Mouse (Mus musculus): Measurements from ENCODE around the gene Hoxd3. TPM values are rescaled to one million over a fixed set of nuclear protein-coding genes. Genes with fewer than 3 reads are reported as not detected.

Hoxd3 gene
- total RNA-seq (2014; rRNA removed) (not detected in 2 replicates), polyA plus RNA-seq (2012; rRNA removed) (not detected in 2 replicates)

DNA sequence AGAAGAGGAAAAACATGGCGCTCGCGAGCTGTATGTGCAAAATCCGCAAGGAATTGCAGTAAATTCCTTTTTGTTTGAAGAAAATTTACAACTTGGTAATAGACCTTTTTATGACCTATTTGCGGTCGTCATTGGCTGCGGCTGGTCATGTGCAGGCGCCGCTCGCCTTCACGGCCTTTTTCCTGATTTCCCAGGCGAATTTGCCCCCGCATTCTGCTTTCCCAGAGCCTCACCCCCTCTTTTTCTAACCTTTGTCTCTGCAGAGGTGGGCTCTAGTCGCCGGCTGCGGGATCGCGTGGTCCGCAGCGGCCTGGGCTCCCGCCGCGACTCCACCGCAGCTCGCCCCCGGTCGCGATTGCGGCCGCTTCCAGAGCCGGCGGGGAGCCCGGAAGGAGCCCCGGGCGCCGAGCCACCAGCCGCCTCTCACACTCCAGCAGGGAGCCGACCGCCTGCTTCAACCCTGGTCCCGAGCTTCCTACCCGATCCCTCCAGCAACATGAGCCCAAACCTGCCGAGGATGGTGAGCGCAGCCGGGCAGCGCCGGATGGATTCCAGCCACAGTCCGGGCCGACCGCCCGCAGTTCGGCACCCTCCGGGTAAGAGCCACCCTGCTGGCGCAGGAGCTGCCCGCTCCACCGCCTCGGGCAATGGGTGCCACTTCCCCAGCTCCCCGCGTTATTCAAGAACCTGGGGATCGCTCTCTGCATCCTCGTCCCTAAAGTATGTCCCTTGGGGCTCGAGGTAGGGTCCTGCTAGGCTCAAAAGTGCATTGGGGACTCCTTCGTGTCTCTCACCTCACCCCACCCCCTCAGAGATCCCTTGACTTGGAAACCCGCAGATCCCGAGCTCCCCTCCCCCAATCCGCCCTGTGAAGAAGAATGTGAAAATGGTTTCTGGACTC is at the start of gene Hoxd3, which contains the start of gene Hoxd4:
Gene Hoxd3, plus strand, starts transcription at position 207 of the 901 bp plus-strand sequence.
Gene Hoxd4, plus strand, starts transcription at position 209 of the 901 bp plus-strand sequence.
- no peaks in the 10 kb centered on the region for H3K36me3 ChIP-seq (ENCODE audit: control insufficient read depth, insufficient read depth, low read length)
- 3% methylated on average over 65 of the region's 65 CpGs for WGBS
- no peak within 1 kb of the TSS for H3K27ac ChIP-seq (replicated peaks; ENCODE audit: insufficient read depth, low read depth, low read length)
- H3K27me3 ChIP-seq (ENCODE audit: control insufficient read depth, insufficient read depth, low read length): peaks cover 36% of the 10 kb centered on the region; the same call in 1 of the 2 replicates
- TF ChIP-seq POLR2A (IDR thresholded peaks at IDR 0.05; ENCODE audit: extremely low read depth, insufficient read depth, low read length) (no peak), CTCF (IDR thresholded peaks at IDR 0.05; ENCODE audit: low read depth, low read length) (no peak)
- H3K4me3 ChIP-seq (ENCODE audit: insufficient read depth, low read depth, low read length): peak within 1 kb of the TSS; percentile 2; the same call in 1 of the 2 replicates
- H3K4me1 ChIP-seq (ENCODE audit: control insufficient read depth, insufficient read depth, low read length): no peaks in the 10 kb centered on the region
- H3K9ac ChIP-seq (ENCODE audit: low read depth, low read length): no peak within 1 kb of the TSS
- no peak for DNase-seq (ENCODE audit: extremely low read depth, low read depth, low spot score)
- no peaks in the 10 kb centered on the region for H3K79me2 ChIP-seq (ENCODE audit: control insufficient read depth, insufficient read depth, low read length)

DNA sequence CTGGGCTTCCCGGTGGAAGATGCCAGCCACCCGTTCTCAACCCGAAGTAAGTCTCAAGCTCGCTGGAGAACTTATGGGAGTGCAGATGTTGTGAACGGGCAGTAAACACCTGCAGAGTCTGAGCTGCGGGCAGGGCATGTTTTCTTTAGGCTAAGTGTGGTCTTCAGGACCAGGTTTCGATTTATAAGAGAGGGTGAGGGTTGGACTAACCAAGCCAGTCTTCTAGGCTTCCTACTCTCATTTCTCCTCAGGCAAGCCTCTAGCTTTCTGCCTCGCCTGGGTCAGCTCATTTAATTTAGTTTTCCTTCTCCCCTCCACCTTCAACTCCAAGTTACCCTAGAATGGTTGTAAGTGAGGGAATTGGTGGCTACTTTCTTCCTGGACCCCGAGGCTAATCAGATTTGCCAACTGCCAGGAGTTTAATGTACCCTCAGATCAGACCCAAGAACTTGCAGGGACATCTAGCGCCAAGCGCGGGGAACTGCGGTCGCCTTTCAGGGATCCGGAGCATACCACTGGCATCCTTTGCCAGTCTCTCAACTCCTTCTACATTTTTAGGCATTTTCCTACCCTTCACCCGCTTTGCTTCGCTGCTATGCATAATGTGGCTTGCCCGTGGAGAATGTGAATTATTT is 48.3 kb upstream of the Hoxd3 start:
- Histone ChIP-seq H3K79me2 (ENCODE audit: control insufficient read depth, insufficient read depth, low read length) (no peaks in the 10 kb centered on the region), H3K9ac (ENCODE audit: low read depth, low read length) (no peak overlapping the region), H3K4me3 (ENCODE audit: insufficient read depth, low read depth, low read length) (no peak overlapping the region), H3K27ac (replicated peaks; ENCODE audit: insufficient read depth, low read depth, low read length) (no peak overlapping the region), H3K27me3 (ENCODE audit: control insufficient read depth, insufficient read depth, low read length) (peaks cover 38% of the 10 kb centered on the region), H3K4me1 (ENCODE audit: control insufficient read depth, insufficient read depth, low read length) (no peaks in the 10 kb centered on the region), H3K36me3 (ENCODE audit: control insufficient read depth, insufficient read depth, low read length) (no peaks in the 10 kb centered on the region)
- whole genome bisulfite sequencing: 6% methylated on average over 18 of the region's 18 CpGs
- TF ChIP-seq CTCF (IDR thresholded peaks at IDR 0.05; ENCODE audit: low read depth, low read length) (peak; percentile 69), POLR2A (IDR thresholded peaks at IDR 0.05; ENCODE audit: extremely low read depth, insufficient read depth, low read length) (no peak)
- no peak for DNase-seq (ENCODE audit: extremely low read depth, low read depth, low spot score)

DNA sequence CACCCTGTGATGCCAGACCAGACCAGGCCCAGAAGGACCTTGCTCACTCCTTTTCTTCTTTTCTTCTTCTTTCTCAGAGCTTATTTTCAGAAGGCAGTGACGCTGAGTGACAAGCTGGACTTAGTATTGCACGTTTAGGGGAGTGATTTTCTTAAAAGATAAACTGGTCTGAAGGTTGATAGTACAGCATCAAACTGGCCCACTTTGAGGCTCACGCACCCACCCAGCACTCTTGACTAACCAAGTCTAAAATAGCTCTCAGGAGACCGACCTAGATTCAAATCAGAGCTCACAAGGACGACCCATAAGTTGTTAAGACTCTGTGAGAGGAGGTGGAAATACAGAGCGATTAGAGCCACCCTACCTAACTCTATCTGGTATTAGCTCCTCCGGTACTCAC is 45.3 kb upstream of the Hoxd3 start:
- 6% methylated on average over 7 of the region's 7 CpGs for WGBS
- Histone ChIP-seq H3K79me2 (ENCODE audit: control insufficient read depth, insufficient read depth, low read length) (no peaks in the 10 kb centered on the region), H3K36me3 (ENCODE audit: control insufficient read depth, insufficient read depth, low read length) (no peaks in the 10 kb centered on the region), H3K4me1 (ENCODE audit: control insufficient read depth, insufficient read depth, low read length) (no peaks in the 10 kb centered on the region), H3K27me3 (ENCODE audit: control insufficient read depth, insufficient read depth, low read length) (peaks cover 37% of the 10 kb centered on the region), H3K9ac (ENCODE audit: low read depth, low read length) (no peak overlapping the region), H3K27ac (replicated peaks; ENCODE audit: insufficient read depth, low read depth, low read length) (no peak overlapping the region), H3K4me3 (ENCODE audit: insufficient read depth, low read depth, low read length) (no peak overlapping the region)
- no peak for DNase-seq (ENCODE audit: extremely low read depth, low read depth, low spot score)
- no peak for TF ChIP-seq POLR2A (IDR thresholded peaks at IDR 0.05; ENCODE audit: extremely low read depth, insufficient read depth, low read length)
- no peak for TF ChIP-seq CTCF (IDR thresholded peaks at IDR 0.05; ENCODE audit: low read depth, low read length)

DNA sequence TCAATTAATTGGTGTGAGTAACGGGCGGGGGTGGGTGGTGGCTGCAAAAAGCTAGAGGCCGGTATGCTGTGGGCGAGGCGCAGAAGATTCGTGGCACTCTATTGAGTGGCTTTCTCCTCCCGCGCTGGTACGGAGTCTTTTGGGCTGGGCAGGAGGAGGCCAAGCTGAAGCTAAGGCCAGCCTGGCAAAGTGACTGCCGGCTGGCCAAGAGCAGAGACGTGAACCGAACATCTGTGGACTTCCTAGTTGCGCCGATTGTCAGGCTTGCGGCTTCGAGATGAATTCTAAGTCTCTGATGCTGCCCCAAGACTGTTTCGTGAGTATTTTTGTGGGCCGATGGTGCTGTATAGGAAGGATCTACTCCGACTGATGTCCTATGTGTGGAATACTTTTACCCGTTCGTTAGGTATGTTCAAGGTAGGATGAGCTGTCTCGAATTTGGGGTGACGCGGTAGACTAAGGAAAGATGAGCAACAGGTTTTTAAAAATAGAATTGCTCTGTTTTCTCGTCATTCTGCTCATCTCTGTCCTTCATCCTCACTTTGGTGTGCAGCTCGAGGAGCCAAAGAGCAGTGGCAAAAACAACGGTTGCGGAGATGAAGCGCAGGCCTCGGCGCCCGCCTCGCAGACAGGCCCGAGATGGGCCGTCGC is 44.4 kb upstream of the Hoxd3 start:
- Histone ChIP-seq H3K9ac (ENCODE audit: low read depth, low read length) (no peak overlapping the region), H3K36me3 (ENCODE audit: control insufficient read depth, insufficient read depth, low read length) (no peaks in the 10 kb centered on the region), H3K27ac (replicated peaks; ENCODE audit: insufficient read depth, low read depth, low read length) (no peak overlapping the region), H3K79me2 (ENCODE audit: control insufficient read depth, insufficient read depth, low read length) (no peaks in the 10 kb centered on the region), H3K4me3 (ENCODE audit: insufficient read depth, low read depth, low read length) (no peak overlapping the region), H3K27me3 (ENCODE audit: control insufficient read depth, insufficient read depth, low read length) (peaks cover 40% of the 10 kb centered on the region), H3K4me1 (ENCODE audit: control insufficient read depth, insufficient read depth, low read length) (no peaks in the 10 kb centered on the region; the same call in 1 of the 2 replicates)
- TF ChIP-seq POLR2A (IDR thresholded peaks at IDR 0.05; ENCODE audit: extremely low read depth, insufficient read depth, low read length) (no peak), CTCF (IDR thresholded peaks at IDR 0.05; ENCODE audit: low read depth, low read length) (no peak)
- no peak for DNase-seq (ENCODE audit: extremely low read depth, low read depth, low spot score)
- WGBS: 7% methylated on average over 36 of the region's 36 CpGs

DNA sequence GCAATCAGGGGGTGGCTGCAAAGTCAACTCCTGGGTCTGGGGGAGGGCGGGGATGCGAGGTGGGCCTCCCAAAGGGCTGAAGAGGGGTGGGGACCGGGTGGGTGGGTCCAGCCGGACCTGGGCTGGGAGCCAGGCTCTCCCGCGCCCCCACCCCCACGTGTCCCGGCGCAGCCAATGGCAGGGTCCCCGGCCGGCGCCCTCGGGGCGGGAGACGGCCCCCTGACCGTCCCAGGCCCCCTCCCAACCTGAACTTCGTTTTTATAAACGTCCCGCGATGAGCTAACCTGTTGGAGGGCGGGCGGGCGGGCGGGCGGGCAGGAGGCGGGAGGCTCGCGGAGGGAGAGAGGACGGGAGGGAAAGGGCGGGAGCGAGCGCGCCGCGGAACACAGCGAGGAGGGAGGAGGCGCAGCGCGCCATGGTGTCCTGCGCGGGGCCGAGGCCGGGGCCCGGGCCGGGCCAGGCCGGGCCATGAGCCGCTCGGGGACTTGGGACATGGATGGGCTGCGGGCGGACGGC is 43.8 kb upstream of the Hoxd3 start, which contains the start of gene Hoxd13:
Gene Hoxd13, plus strand, starts transcription at position 469 of the 516 bp plus-strand sequence.
- peaks cover 46% of the 10 kb centered on the region for H3K27me3 ChIP-seq (ENCODE audit: control insufficient read depth, insufficient read depth, low read length)

More for the DNA sequence above, 43.8 kb upstream of the Hoxd3 start, which contains the start of gene Hoxd13:
- H3K27ac ChIP-seq (replicated peaks; ENCODE audit: insufficient read depth, low read depth, low read length): no peak within 1 kb of the TSS
- H3K4me3 ChIP-seq (ENCODE audit: insufficient read depth, low read depth, low read length): no peak within 1 kb of the TSS; the same call in 1 of the 2 replicates
- no peak within 1 kb of the TSS for H3K9ac ChIP-seq (ENCODE audit: low read depth, low read length)
- WGBS: 2% methylated on average over 36 of the region's 51 CpGs
- no peak for DNase-seq (ENCODE audit: extremely low read depth, low read depth, low spot score)
- no peak for TF ChIP-seq POLR2A (IDR thresholded peaks at IDR 0.05; ENCODE audit: extremely low read depth, insufficient read depth, low read length)
- TF ChIP-seq CTCF (IDR thresholded peaks at IDR 0.05; ENCODE audit: low read depth, low read length): no peak
- H3K36me3 ChIP-seq (ENCODE audit: control insufficient read depth, insufficient read depth, low read length): no peaks in the 10 kb centered on the region
- H3K79me2 ChIP-seq (ENCODE audit: control insufficient read depth, insufficient read depth, low read length): no peaks in the 10 kb centered on the region
- peaks cover 3% of the 10 kb centered on the region; the same call in 1 of the 2 replicates for H3K4me1 ChIP-seq (ENCODE audit: control insufficient read depth, insufficient read depth, low read length)
